Mouse (Mus musculus) regulatory T cell (primary cell): ENCODE measurements around the gene Lig1.

Experiments used
- in situ Hi-C: fragments of 300-600 bp; cut with MboI, MseI; formaldehyde crosslinking; loops from one replicate; pipeline ENCODE4 v1.15.1; 2025; ENCODE audit warnings: high pct_unique_total_duplicates

Lig1 gene

DNA sequence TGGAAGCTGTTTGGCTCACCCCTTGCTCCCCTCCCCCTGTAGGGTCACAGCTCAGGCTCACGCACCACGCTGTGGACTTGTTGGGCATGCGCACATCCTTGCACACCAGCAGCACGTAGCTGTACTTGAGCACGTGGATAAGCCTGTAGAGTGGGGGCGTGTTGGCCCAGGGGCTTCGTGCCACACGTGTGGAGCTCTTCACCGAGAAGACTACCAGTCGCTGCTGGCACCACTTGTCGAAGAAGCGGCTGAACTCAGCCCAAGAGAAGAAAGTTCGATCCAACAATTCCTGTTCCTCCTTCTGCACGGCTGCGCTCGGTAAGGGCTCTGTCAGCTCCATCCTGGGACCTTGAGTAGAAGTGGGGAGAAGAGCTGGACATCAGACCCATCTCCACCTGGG is at the start of gene Lig1:
Lig1 (plus strand) TSS at position 203 of the 400 bp plus-strand sequence.
- in situ Hi-C loops = loop anchor here (5.0 kb wide), 1 partner anchor 380 kb away; the partner anchor contains the start of gene Zscan22

DNA sequence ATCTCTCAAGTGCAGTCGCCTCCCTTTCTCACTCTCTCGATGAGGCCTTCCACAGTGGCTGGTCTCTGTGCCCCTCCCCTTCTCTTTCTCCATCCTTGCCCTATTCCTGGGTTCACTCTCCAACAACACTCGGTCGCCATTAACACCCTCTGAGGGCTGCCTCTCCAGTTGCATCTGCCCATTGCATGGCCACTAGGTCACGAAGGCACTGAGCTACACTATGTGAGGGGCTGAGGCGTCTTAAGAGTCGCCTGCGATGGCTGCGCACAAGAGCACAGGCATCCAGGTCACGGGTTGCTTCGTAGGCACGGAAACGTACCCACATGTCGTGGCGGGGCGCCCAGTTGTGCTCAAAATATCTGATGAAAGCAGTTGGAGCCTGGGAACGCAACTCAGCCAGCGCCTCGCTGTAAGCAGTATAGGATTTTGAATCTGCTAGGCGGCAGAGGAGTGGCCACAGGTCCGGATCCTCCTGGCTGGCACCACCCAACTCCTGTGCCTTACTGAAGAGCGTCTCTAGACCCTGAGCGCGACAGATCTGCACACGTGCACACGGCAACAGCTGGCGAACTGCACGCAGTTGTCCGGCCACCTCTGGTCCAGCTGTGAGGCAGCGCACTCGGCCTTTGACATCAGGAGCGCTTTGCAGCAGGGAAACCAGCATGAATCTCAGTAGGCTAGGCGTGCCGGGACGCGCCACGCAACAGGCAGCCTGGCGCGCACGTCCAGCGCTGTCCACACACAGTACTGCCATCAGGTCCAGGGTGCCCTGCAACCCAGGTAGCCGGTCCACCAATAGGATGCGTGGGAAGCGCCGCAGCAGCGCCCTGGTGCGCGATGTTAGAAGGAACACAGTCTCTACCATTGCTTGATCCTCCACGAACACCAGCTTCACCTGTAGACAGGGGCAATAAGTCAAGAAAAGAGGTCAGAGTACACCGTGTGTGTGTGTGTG is 16.1 kb upstream of the Lig1 start:
- in situ Hi-C loops = no loop called here

DNA sequence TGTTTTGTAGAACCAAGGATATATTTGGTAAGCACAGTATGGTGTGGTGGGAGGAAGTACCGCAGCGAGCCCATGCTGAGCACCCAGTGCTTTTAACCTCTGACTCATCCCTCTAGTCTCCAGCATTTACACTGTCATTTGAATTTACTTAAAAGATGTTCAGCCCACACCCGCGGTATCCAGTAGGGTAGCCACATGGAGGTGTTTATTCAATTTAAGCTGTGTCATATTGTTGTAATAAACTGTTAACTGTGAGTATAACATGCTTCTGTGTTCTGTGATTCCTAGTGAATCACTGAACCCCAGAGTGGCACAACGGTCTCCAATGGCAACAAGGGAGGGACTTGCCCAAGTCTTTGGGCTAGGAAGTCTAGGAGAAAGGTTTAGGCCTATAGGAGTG is 13.2 kb upstream of the Lig1 start:
- in situ Hi-C loops = no loop called here

DNA sequence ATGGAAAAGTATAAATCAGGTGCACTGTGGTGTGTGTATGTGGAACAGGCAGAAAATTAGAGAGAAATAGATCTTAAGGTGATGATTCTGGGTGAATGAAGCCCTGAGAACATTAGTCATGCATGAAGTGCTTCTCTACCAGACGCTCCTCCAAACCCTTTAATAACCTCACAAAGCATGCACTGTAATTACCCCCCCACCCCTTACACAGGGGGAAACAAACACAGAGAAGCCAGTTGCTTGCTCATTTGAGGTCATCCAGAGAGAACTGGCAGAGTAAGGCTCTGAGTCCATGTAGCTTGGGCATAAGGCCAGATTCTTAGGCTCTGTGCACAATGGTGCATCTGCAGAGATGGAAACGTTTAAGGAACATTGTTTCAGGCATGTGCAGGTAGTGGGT is 12.7 kb upstream of the Lig1 start:
- in situ Hi-C loops = no loop called here

DNA sequence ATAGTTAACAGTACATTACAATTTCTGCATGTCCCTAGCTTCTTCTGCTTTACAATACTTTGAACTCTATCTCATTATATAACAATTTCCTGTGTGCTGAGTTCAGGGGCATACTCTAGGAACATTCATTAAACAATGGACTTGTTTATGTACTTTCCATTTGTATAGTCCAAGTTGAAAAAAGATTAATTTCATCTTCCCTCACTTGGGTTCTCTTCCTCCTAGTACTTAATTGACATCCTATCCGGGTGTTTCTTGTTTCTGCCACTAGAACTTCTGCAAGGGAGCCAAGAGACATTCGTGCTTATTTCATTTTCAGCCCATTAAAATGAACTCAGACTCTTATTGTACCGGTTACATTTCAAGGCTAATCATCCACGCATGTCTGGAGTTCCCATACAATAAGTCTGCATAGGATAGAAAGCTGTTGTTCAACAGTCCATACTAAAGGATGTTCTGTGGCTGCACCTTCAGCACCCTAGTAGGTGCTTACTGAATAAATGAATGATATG is 8.3 kb upstream of the Lig1 start:
- in situ Hi-C loops = no loop called here

DNA sequence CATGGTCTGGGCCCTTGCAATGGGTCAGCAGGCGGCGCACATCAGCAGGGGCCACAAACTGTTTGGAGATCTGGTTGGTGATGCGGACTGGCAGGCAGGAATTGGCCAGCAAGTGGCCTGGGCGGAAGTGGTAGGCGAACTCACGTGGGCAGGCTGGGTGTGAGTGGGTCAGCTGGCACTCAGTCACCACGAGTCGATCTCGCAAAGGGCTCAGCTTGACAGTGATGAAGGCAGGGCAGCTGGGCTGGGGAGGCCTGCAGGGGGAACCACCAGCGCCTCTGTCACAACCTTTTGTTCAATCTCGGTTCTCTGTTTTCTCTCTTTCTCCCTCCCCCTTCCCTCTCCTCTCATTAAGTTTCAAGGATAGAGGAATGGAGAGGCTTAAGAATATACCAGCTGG is 7.7 kb upstream of the Lig1 start:
- in situ Hi-C loops = no loop called here

DNA sequence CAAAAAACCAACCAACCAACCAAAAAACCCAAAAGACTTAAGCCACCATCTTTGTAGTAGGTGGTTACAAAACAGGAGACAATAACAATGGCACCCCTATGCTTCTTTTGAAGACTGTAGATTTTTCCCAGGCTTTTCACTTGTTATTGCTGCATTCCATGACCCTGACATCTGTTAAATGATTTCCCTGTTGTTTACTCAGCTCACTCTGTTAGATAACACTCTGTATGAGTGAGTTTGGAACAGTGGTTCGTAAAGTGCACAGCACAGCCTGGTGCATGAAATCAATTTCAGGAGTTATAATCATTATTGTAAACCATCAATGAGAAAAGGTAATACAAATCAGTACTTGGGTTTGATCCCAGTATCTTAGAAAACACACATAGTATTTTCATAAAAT is 5.4 kb upstream of the Lig1 start:
- in situ Hi-C loops = loop anchor here (5.0 kb wide), 1 partner anchor 204 kb away; no protein-coding TSS in a partner anchor

DNA sequence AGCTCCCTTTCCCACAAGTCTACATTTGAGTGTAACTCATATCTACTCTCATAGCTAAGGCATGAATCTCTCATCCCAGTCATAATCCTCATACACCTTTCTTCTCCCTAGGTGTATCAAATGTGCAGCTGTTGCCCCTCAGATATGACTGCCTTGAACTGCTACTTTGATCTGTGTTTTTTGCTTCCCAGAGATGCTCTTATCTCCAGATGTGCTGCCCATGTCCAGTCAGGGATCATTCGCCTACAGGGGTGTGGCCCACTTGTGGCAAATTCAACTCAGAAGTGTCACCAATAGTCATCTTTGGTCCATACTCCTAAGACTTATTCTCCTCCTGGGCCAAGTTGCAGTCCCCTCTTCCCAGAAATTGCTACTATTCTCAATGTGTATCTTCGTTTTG is 750 bp downstream of the Lig1 start:
- in situ Hi-C loops = loop anchor here (5.0 kb wide), 1 partner anchor 381 kb away; the partner anchor contains the start of gene Zscan22

DNA sequence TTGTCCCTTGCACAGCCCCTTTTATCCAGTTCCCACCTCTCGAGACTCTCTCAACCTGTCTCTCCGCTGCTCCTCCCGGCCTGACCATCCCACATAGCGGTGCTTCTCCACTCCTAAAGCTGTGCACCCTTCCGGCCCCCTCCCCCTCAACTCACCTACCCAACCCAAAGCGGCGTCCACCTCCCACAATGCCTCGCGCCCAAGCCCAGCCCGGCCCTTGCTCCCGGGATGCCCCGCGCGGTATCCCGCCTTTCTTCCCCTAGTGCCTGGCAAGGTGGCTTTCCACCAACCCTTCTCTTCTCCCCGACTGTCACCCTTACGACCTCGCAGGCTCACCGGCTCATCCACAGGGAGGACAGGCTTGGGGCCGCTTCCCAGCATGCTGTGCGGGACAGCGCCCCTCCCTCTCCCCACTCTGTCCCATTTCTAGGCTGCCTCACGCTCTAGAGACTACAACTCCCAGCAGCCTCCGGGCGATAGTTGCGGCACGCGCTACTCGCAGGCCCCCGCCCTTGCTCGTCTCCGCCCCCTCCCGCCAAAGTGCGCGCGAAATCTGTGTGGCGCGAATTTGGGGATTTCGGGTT is 1.3 kb downstream of the Lig1 start, which contains the start of gene Zswim9:
Zswim9 (minus strand) TSS at position 414 of the 584 bp plus-strand sequence.
- in situ Hi-C loops = loop anchor here (5.0 kb wide), 1 partner anchor 381 kb away; the partner anchor contains the start of gene Zscan22

DNA sequence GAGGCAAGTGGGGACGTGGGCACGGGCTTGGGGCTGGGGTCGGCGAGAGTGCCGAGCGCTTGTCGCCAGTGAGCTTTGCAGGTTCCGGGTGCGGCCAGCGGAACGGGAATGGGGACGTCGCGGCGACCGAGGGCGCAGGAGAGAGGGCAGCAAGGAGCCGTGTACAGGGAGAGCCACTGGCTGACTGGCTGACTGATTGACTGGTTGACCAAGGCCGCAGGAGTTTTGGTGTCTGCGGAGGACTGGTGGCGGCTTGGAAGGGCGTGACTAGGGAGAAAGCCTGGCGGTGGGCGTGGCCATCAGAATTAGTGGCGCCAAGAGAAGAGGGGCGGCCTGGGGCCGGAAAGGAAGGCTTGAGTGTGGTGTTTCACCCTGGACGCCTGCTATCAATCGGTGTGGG is 1.9 kb downstream of the Lig1 start:
- in situ Hi-C loops = loop anchor here (5.0 kb wide), 1 partner anchor 382 kb away; the partner anchor contains the start of gene Zscan22

DNA sequence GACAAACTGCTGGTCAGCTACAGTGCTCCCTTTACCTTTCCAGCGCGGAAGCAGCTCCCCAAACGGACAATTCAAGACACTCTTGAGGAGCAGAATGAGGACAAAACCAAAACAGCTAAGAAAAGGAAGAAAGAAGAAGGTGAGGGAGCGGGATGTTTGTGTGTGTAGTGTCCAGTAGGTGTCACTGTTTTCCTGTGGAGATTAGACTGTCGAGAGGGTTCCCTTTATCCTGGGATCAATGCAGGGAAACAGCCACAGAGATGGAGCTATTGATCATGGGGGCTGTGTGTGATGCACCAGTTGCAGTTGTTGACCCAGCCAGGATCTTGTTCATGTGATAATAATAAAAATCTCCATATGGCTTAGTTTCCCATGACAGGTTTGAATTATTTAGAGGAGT is 11.5 kb downstream of the Lig1 start:
- in situ Hi-C loops = loop anchor here (10.0 kb wide), 1 partner anchor 864 kb away; the partner anchor contains the start of gene Zfp551

DNA sequence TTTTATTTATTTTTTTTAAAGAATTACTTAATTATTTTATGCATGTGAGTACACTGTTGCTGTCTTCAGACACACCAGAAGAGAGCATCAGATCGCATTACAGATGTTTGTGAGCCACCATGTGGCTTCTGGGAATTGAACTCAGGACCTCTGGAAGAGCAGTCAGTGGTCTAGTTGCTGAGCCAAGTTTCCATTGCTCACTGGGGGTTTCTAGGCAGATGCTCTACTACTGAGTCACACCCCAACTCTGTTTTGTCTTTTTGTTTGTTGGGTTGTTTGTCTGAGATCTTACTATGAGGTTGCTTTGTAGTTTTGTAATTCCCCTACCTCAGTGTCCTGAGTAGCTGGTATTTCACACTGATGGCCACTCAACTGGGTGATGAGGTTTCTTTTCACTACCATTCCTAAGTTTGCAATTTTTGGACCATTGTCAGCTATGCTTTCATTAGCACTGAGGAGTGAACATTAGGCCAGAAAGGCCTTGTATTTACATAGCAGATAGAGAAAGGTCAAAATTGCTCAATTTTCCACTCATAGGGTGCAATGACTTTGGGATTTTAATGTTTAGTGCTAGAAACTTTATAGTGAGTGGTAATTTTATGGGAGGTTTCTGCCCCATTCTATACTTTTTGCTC is 13.1 kb downstream of the Lig1 start:
- in situ Hi-C loops = no loop called here

DNA sequence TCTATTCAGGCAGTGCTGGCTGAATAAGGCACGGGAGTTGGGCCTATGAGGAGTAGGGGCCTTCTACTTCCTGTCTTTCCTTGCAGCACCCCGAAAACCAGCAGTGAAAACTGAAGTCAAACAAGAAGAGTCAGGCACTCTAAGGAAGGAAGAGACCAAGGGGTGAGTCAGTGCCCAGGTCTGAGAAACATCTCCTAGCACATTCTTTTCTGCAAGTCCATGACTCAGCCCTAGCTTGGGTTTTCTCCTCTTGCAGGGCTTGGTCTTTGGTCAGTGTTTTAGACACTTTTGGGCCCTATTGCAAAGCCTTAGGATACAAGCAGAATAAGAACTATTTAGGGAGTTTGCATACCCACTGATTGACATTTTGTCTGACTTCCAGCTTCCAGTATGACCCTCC is 14.3 kb downstream of the Lig1 start:
- in situ Hi-C loops = no loop called here

DNA sequence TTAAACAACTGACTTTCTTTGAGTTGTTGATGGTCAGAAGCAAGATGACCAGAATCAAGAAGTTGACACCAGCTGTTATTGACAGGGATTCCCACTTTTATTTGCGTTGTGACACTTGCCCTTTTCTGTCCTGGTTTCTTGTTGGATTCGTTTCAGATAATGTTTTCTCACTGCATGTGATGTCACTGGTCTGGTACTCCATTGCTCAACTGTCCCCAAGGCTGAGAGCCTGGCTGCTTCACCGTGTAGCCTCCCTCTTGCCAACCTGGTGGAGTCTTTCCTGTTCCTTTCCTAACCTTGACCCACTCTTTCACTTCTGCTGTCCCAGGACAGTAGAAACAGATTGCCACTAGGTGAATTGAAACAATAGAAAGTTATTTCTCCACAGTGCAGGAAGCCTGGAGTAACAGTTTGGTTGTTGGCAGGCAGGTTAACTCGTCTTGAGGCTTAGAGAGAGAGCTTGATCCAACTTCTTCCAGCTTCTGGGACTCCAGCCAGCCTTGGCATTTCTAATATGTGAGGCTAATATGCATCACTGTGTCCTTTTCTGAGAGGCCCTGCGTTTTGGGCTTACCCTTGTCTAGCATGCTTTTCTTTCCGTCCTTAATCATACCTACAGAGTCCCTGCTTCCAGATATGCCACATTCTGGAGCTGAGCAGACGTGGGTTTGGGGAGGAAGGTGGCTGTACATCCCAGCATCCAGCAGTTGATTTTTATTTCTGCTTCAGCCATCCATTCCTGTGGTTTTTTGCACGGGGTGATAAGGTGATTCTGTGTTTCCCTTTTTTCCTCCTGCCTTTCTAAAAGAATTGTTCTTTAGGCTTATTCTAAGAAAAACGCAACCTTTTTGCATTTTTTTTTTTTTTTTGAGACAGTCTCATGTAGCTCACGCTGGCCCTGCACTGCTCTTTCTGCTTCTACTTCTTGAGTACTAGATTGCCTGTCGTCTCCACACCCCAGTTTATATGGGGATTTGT is 17.1 kb downstream of the Lig1 start:
- in situ Hi-C loops = no loop called here

DNA sequence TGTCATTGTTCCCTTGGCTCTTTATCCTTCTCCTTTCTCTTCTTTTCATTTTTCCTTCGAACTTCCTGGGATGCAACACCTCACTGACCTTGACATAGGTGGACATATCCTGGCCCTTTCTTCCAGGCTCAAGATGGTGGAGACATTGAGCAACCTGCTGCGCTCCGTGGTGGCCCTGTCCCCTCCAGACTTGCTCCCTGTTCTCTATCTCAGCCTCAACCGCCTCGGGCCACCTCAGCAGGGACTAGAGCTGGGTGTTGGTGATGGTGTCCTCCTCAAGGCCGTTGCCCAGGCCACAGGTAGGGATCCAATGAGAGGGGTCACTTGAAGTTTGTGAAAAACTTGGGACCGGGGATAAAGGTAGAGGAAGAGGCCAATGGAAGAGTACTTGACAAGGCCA is 18.2 kb downstream of the Lig1 start:
- in situ Hi-C loops = no loop called here

DNA sequence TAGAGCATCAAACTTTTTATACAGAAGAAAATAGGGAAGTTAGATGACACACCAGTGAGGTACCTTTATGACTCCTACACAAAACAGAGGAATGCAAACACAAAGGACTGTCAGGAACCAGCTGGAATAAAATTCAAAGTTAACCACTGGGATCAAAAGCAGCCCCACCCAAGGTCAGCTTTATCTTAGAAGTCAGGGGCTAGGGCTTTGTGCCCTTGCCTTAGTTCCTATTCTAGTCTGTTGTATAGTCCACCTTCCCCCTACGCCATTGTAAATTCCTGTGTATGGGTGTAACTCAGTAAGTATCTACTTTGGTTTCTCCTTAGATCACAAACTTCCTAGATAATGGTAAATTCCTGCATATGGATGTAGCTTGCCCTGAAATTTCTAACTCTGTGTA is 20.6 kb downstream of the Lig1 start:
- in situ Hi-C loops = no loop called here

DNA sequence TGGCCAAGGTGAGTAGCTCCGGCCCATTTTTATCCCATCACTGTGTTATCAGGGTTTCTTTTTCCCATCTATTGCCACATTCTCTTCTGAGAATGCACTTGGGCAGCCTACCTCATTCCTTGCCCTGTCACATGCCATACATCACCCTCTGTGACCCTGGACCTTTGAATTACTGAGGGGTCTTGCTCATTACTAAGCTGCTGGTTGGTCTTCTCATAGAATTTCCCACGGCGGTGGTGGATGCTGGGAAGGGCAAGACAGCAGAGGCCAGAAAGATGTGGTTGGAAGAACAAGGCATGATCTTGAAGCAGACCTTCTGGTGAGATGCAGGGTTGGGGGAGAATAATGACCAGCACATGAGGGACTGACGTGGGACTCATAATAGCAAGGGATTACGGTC is 21.7 kb downstream of the Lig1 start:
- in situ Hi-C loops = no loop called here

DNA sequence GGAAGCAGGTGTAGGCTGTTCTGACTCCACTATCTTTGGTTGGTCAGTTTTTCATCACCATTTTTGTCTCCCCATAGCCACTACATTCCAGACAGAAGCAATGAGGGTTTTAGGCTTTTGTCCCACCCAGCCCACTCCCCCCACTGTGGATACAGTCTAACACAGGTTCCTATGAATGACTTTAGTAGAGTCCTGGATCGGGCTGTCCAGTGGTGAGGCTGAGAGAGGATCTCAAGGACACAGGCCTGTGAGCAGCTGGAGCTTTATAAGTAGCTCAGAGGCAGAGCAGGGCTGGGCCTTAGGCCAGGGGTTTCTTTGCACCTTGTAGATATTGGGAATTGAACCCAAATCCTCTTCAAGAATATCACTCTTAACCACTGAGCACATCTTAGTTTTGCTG is 24.6 kb downstream of the Lig1 start:
- in situ Hi-C loops = no loop called here

DNA sequence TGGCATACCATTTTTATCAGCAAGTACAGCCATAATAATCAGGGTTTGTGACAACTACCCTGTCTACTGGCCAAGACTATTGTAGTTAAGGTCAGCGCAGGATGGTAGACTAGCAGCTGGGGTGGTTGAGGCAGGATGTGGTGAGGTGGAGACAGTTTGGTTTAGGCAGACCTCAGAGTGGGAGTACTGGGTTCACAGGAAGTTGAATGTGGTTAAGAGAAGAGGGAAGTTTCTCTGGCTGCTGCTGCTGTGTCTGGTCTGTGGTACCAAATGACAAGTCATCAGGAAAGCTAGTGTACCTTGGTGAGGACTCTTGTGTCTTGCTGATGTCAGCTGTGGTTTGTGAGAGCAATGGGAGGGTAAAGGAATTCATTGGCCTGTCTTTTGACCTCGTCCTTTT is 25.7 kb downstream of the Lig1 start:
- in situ Hi-C loops = no loop called here

DNA sequence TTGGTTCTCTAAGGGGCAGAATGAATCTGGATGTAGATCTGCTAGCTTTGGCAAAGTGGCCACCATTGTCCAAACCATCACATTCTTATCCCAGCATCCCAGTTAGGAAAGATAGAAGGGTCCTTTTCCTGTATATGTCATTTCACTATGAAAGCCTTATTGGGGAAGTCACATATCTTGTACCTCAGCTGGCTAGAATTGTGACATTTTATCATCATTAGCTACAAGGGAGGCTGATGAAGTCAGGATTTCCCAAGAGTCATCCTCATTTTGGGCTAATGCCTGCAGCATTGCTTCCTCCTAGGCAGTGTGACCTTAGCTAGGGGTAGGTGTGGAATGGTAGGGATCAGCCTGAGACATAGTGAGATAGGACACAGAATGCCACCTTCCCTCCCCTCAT is 26.3 kb downstream of the Lig1 start:
- in situ Hi-C loops = no loop called here

DNA sequence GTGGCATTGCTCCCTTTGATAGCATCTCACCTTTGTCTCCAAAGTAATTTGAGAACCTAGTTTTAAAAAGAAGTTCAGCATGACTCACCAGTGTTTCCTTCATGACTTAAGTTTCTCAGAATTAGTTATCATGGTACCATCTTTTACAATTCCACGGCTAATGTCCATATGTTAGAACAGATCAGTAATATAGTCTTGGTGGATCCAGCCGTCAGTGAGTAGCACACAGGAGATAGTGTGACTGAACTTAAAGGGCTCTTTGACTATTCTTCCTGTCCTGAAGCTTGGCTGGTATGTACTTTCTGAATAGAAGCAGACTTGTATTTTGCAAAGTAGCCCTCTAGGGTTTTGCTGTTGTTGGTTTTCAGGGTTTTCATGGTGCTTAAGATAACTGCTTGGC is 32.3 kb downstream of the Lig1 start:
- in situ Hi-C loops = no loop called here
